Mouse (Mus musculus) cerebellum, adult 11 months (tissue): ENCODE measurements around the gene Zmynd8.

Experiments
- DNase-seq: peaks from one replicate; pipeline ENCODE4 v3.0.0; 2022

Zmynd8 gene

GRCm38 (mm10) chr2:165878907-165879361, 19.9 kb downstream of the Zmynd8 start:
- peak; percentile 39 for DNase-seq

- no peak for DNase-seq
Measured at GRCm38 (mm10) chr2:165878021-165878585, 20.7 kb downstream of the Zmynd8 start.

GRCm38 (mm10) chr2:165877180-165877579, 21.6 kb downstream of the Zmynd8 start:
- no peak for DNase-seq

DNA sequence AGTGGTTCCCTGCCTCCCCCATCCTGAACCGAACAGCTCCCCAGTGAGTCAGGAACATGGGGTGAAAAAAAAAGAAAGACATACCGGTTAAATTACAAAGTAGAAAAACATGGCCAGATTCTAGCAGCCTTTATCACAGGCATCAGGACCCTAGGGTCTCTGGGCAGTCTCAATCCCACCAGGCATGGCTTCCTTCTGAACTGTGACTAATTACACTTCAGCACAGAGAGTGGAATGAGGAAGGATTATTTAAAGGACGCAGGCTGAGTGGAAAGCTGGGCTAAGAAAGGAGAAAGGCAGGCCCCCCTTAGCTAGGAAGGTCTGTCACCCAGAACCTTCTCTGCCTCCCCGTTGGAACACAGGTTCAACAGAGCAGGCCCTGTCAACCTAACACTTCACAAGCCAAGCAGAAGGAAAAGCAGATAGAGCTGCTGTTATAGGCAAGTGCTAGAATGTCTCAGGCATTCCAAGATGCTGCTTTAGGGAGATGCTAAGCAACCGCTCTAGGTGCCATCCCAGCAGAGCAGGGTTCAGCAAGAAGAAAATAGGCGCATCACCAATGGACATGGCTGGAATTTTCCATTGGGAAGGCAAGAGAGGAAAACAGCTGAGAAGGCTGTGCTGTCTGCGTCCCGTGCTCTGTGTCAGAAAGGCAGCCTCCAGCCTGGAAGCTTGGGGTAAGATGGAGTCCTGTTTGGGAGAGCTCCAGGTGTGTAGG, 22.5 kb downstream of the Zmynd8 start:
- peak; percentile 47 for DNase-seq

- DNase-seq: no peak
Measured at GRCm38 (mm10) chr2:165875406-165875955, 23.3 kb downstream of the Zmynd8 start.

GRCm38 (mm10) chr2:165874461-165875339, 24.1 kb downstream of the Zmynd8 start:
- DNase-seq: peak; percentile 74

DNA sequence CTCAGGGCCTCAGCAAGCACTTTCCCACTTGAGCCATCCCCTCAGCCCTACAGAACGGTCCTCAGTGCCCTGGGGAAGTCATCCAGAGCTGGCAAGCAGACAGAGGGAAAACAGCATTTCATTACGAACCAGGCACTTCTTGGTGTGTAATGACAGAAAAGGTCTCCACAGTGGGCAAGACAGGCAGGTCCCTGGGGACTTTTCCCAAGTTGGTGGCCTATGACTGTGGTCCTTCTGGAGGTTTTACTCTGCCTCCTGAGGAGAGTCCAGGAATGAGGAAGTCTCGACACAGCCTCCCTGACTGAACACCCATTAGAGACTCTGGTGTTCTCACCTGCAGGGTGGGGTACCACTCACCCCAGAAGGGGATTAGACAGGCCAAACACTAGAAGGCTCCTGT, 25.0 kb downstream of the Zmynd8 start:
- no peak for DNase-seq

- no peak for DNase-seq
Measured at GRCm38 (mm10) chr2:165873196-165873595, 25.6 kb downstream of the Zmynd8 start.

DNA sequence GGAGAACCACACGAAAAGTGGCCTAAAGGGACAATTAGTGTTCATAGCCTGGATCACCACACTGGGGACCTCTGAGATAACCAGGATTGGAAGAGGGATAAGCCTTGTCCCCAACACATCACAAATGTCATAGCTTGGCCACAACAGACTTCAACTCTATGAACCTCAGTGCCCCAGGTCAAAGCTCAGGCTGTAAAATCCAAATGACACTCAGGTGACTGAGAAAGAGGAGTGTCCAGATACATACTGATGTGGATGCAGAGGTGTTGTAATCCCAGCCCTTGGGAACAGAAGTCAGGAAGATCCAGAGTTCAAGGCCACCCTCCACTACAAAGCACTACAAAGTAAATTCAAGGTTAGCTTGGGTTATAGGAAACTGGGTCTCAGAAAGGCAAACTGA, 29.6 kb downstream of the Zmynd8 start:
- DNase-seq: no peak

DNA sequence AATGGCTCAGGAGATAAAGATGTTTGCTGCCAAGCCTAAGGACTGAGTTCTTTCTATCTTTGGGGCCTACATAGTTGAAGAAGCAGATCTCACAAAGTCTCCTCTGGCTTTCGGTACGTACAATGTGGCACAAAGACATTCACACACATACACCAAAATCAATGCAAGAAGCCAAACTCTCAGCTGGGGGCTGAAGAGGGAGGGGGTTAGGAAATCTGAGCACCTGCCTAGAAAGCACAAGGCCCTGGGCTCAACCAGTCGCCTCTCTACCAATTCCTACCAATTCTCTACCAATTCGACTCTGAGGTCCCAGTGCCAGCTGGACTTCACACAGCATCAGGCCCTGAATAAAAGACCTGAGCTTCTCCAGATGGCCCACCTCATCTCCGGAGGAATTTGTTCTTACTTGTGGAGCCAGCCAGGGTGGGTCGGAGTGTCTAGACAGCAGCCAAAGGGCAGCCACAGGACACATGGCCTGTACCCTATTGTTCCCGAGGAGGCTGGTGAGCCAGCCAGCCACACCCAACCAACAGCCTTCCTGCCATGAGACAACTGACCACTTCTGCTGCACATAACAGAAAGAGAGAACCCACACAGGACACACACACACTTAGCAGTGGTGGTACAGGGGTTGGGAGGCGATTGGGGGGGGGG, 30.2 kb downstream of the Zmynd8 start:
- no peak for DNase-seq

DNA sequence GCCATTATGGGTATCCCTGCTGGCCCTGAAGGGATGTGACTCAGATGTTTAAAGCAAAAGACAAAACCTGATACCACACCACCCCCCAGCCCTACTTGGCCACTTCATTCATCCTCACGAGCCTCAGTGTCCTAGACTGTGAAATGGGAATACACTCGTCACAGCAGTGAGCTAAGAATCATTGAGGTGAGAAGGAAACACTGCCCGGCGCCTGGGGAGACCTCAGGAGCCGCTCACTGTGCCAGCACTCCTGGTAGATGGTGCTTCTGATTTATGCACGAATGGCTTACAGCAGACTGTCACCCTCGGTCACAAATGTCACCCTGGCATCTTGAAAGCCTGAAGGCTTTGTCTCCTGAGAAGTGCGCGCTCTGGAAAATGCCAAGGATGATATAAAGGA, 31.3 kb downstream of the Zmynd8 start:
- DNase-seq: no peak

GRCm38 (mm10) chr2:165866951-165867387, 31.8 kb downstream of the Zmynd8 start:
- DNase-seq: peak; percentile 42

DNA sequence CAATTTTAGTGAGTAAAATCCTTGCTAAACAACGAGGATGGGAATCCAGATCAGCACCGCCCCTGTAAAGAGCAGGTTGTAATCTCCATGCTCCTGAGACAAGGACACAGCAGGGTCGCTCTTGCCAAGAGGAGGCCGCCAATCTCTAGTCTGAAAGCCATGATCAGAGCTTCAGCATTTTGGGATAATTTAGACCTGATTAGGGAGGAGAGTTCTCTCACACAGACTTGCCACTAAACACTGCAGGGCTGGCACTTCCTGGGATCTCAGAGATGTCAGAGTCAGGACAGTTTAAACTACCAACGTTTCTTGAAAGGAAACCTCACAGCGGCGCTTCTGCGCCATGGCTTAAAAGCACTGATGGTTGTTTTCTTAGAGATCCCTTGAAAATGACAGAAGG, 32.4 kb downstream of the Zmynd8 start:
- DNase-seq: no peak

- no peak for DNase-seq
Measured at GRCm38 (mm10) chr2:165864769-165865168, 34.0 kb downstream of the Zmynd8 start.

DNA sequence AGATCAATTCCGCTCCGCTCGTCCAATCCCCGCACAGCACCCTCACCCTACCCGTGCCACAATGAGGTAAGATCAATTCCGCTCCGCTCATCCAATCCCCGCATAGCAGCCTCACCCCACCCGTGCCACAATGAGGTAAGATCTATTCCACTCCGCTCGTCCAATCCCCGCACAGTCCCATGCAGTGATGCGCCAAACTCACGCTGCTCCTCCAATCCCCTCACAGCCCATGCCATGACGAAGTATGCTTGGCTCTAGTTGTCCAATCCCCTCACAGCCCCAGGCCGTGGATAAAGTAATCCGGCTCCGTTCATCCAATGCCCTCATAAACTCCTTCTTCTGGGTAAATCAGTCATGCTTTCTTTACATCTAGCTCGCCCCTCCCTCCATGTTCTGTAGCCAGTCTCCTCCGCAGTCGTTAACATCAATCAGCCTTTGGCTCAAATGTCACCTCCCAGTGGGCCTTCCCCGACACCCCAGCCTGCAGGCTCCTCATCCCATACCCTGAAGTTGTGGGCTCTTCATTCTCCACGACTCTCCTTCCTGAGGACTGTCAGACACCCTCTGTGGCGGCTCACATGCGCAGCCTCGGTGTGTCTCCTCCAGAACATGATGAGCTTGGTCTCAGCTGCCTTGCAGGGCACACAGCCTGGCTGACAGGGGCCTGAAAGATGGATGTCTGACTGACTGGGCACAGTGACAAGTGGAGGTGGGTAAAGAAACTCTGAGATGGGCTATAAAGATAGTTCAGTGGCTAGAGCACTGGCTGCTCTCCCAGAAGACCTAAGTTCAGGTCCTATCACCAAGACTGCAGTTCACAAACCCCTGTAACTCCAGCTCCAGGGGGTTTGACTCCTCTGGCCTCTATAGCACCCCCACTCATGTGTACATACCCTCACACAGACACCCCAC, 36.9 kb downstream of the Zmynd8 start:
- DNase-seq: no peak

DNA sequence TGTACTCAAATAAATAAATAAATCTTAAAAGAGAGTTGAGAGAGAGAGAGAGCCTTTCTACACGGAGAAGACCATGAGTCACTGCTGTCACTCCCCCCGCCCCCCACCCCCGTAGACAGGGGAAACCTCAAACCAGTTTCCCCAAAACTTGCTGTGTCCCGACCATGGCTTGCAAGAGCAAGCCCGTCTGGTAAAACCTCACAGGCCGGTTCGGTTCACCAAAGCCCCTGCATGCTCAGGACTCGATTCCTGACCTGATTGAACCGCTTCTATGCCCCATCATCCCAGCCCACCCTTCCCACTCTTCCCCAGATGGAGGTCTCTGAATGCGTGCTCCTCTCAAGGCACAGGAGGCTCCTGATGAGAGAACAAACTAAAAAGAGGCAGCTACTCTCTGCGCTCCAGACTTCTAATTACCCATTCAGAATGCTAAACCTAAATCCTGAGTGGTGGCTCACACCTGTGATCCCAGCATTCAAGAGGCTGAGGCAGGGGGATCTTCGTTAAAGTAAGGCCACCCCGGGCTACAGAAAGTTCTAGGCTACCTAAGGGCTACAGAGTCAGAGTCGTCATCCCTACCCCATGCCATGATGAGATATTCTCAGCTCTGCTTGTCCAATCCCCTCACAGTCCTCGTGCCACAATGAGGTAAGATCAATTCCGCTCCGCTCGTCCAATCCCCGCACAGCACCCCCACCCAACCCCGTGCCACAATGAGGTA, 37.7 kb downstream of the Zmynd8 start:
- DNase-seq: no peak

DNA sequence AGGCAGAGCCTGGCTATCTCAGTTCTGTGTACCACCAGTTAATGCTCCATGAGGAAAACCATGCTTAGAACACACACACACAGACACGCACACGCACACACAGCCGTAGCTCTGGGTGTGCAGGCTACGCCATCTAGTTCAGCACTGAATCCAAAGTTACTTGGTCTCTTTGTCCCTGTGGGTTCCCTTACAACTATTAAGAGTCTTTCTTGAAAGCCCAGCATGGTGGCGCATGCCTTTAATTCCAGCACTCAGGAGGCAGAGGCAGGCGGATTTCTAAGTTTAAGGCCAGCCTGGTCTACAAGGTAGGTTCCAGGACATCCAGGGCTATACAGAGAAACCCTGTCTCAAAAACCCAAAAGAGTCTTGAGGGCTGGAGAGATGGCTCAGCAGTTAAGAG, 38.4 kb downstream of the Zmynd8 start:
- no peak for DNase-seq

DNA sequence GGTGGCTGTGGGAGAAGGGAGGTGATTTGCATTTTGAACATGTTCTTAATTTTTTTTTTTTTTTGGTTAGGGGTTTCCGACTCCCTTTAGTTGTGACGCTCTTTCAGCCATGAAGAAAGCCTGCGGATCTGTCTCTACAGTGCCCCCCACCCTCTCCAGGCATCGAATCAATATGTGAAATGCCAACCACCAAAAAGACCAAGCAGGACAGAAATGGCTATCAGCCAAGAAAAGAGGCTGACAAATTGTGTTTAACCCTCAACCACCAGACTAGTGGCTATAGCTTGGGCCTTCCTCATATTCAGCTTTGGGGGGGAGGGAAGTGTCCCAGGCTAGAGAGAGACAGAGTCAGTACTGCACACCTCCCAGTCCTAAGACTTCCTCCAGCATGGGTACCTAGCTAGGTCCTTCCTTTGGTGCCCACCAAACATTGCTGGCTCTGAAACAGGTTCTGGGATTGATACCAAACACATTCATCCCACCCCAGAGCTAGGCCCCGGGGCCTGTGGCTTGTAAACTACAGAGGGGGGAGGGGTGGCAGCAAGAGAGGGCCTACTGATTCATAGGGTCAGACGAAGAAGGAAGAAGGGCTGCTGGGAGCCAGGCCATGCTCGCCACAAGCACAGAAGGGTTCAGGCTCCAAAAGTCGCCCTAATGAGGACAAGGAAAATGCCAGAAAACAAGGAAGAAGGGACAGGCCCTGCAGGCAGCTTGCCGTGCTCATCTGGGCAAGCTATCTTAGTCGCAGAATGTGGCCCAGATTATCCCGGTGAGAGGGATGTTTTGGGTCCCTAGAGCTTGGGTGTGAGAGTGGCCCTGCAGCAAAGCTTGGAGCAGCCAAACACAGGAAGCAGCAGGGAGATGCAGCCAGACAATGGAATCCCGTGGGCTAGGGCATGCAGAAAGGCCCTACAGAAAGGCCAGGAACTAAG, 40.1 kb downstream of the Zmynd8 start:
- DNase-seq: peak; percentile 50

- DNase-seq: peak; percentile 54
Measured at GRCm38 (mm10) chr2:165857841-165858426, 40.9 kb downstream of the Zmynd8 start.
